Mouse (Mus musculus): Measurements from ENCODE around the gene Fam83e. TPM values are rescaled to one million over a fixed set of nuclear protein-coding genes. Genes with fewer than 3 reads are reported as not detected.

Gene Fam83e
- polyA plus RNA-seq, 2 experiments = 0.48 to 0.92 TPM

GRCm38 (mm10) chr7:45702809-45703520 lies 18.0 kb upstream of the Fam83e start:
- WGBS = 90% methylated on average over 17 of the region's 17 CpGs
- Histone ChIP-seq H3K27ac (replicated peaks; ENCODE audit: low read depth, low read length) (no peak overlapping the region), H3K4me3 (replicated peaks; ENCODE audit: low read length) (no peak overlapping the region), H3K9me3 (ENCODE audit: control insufficient read depth, low read length) (no peaks in the 10 kb centered on the region), H3K4me2 (replicated peaks; ENCODE audit: low read depth, low read length, severe bottlenecking) (peak overlapping the region; percentile 88; the same call in 1 of the 2 replicates), H3K9ac (ENCODE audit: low read depth, low read length, severe bottlenecking) (no peak overlapping the region), H3K36me3 (ENCODE audit: control insufficient read depth, insufficient read depth, low read length) (no peaks in the 10 kb centered on the region), H3K4me1 (ENCODE audit: control insufficient read depth, insufficient read depth, low read length) (peaks cover 38% of the 10 kb centered on the region), H3K27me3 (ENCODE audit: control insufficient read depth, insufficient read depth, low read length) (peaks cover 17% of the 10 kb centered on the region; the same call in 1 of the 2 replicates)
- TF ChIP-seq POLR2A (IDR thresholded peaks at IDR 0.05; ENCODE audit: borderline replicate concordance, extremely low read depth, insufficient read depth, insufficient read length) = no peak
- DNase-seq (ENCODE audit: low spot score) (no peak), ATAC-seq (ENCODE audit: low FRiP score, low read depth) (no peak)

GRCm38 (mm10) chr7:45703521-45704033 lies 17.4 kb upstream of the Fam83e start:
- ATAC-seq (ENCODE audit: low FRiP score, low read depth) (no peak), DNase-seq (ENCODE audit: low spot score) (no peak)
- TF ChIP-seq POLR2A (IDR thresholded peaks at IDR 0.05; ENCODE audit: borderline replicate concordance, extremely low read depth, insufficient read depth, insufficient read length) = no peak
- no peaks in the 10 kb centered on the region for H3K9me3 ChIP-seq (ENCODE audit: control insufficient read depth, low read length)
- peak overlapping the region; percentile 63 for H3K4me3 ChIP-seq (replicated peaks; ENCODE audit: low read length)
- H3K27ac ChIP-seq (replicated peaks; ENCODE audit: low read depth, low read length) = peak overlapping the region; percentile 67
- WGBS = 44% methylated on average over 12 of the region's 12 CpGs
- H3K4me1 ChIP-seq (ENCODE audit: control insufficient read depth, insufficient read depth, low read length) = peaks cover 44% of the 10 kb centered on the region
- H3K27me3 ChIP-seq (ENCODE audit: control insufficient read depth, insufficient read depth, low read length) = peaks cover 17% of the 10 kb centered on the region; the same call in 1 of the 2 replicates
- H3K9ac ChIP-seq (ENCODE audit: low read depth, low read length, severe bottlenecking) = peak overlapping the region; percentile 49; the same call in 1 of the 2 replicates
- peak overlapping the region; percentile 88 for H3K4me2 ChIP-seq (replicated peaks; ENCODE audit: low read depth, low read length, severe bottlenecking)
- no peaks in the 10 kb centered on the region for H3K36me3 ChIP-seq (ENCODE audit: control insufficient read depth, insufficient read depth, low read length)

GRCm38 (mm10) chr7:45704046-45704559 lies 16.9 kb upstream of the Fam83e start:
- no peak for TF ChIP-seq POLR2A (IDR thresholded peaks at IDR 0.05; ENCODE audit: borderline replicate concordance, extremely low read depth, insufficient read depth, insufficient read length)
- no peaks in the 10 kb centered on the region for H3K9me3 ChIP-seq (ENCODE audit: control insufficient read depth, low read length)
- H3K4me2 ChIP-seq (replicated peaks; ENCODE audit: low read depth, low read length, severe bottlenecking) = peak overlapping the region; percentile 88
- H3K27ac ChIP-seq (replicated peaks; ENCODE audit: low read depth, low read length) = peak overlapping the region; percentile 67
- DNase-seq (ENCODE audit: low spot score) (peak; percentile 79), ATAC-seq (ENCODE audit: low FRiP score, low read depth) (peak; percentile 27; the same call in 1 of the 2 replicates)
- peaks cover 15% of the 10 kb centered on the region; the same call in 1 of the 2 replicates for H3K27me3 ChIP-seq (ENCODE audit: control insufficient read depth, insufficient read depth, low read length)
- H3K4me3 ChIP-seq (replicated peaks; ENCODE audit: low read length) = peak overlapping the region; percentile 63
- peaks cover 44% of the 10 kb centered on the region for H3K4me1 ChIP-seq (ENCODE audit: control insufficient read depth, insufficient read depth, low read length)
- H3K36me3 ChIP-seq (ENCODE audit: control insufficient read depth, insufficient read depth, low read length) = peaks cover 3% of the 10 kb centered on the region
- H3K9ac ChIP-seq (ENCODE audit: low read depth, low read length, severe bottlenecking) = peak overlapping the region; percentile 49
- WGBS = under 1% methylated on average over 13 of the region's 13 CpGs

DNA sequence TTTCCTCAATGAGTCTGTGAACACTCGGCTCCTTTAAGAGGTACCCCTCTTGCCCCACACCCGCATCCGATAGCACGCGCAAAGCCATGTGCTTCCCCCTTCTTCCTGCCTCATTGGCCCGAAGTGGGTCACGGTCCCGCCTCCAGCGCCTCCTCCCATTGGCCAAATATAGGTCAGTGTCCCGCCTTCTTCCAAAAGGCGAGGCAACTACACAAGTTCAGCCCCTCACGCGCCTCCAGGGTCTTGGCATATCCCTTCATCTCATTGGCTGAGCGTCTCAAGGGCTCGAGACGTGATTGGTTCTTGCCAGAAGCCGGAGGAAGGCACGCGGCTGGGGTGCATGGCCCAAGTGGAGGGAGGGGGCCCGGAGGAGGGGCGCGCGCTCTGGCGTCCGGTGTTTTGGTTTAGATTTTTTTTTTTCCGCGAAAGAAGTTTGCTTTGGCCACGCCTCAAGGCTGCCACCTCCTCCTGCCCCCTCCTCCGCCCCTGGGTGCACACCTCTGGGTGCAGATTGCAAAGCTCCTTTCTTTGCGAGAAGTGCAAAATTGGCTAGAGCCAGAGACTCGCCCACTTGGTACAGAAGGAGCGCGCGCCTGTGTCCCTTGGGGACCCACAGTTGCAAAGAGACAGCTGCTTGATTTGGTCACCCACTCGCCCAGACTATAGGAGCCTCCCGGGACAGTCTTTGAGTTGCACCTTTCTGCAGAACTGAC lies 16.1 kb upstream of the Fam83e start, which contains the start of gene Dbp:
TSS of gene Dbp (plus strand) at position 359 of the 713 bp plus-strand sequence.
- Histone ChIP-seq H3K9me3 (ENCODE audit: control insufficient read depth, low read length) (no peaks in the 10 kb centered on the region), H3K9ac (ENCODE audit: low read depth, low read length, severe bottlenecking) (peak within 1 kb of the TSS; percentile 49), H3K4me2 (replicated peaks; ENCODE audit: low read depth, low read length, severe bottlenecking) (peak within 1 kb of the TSS; percentile 88), H3K27me3 (ENCODE audit: control insufficient read depth, insufficient read depth, low read length) (peaks cover 8% of the 10 kb centered on the region; the same call in 1 of the 2 replicates), H3K27ac (replicated peaks; ENCODE audit: low read depth, low read length) (peak within 1 kb of the TSS; percentile 79), H3K4me3 (replicated peaks; ENCODE audit: low read length) (peak within 1 kb of the TSS; percentile 63), H3K36me3 (ENCODE audit: control insufficient read depth, insufficient read depth, low read length) (peaks cover 9% of the 10 kb centered on the region), H3K4me1 (ENCODE audit: control insufficient read depth, insufficient read depth, low read length) (peaks cover 42% of the 10 kb centered on the region)
- DNase-seq (ENCODE audit: low spot score) (peak; percentile 99), ATAC-seq (ENCODE audit: low FRiP score, low read depth) (peak; percentile 91)
- under 1% methylated on average over 35 of the region's 36 CpGs for WGBS
- TF ChIP-seq POLR2A (IDR thresholded peaks at IDR 0.05; ENCODE audit: borderline replicate concordance, extremely low read depth, insufficient read depth, insufficient read length) = no peak

- no peak for TF ChIP-seq POLR2A (IDR thresholded peaks at IDR 0.05; ENCODE audit: borderline replicate concordance, extremely low read depth, insufficient read depth, insufficient read length)
- ATAC-seq (ENCODE audit: low FRiP score, low read depth) (no peak), DNase-seq (ENCODE audit: low spot score) (peak; percentile 20)
- Histone ChIP-seq H3K27me3 (ENCODE audit: control insufficient read depth, insufficient read depth, low read length) (0 out of 2 replicates have a peak, but pooled peaks cover 2% of the 10 kb centered on the region), H3K9me3 (ENCODE audit: control insufficient read depth, low read length) (no peaks in the 10 kb centered on the region), H3K4me2 (replicated peaks; ENCODE audit: low read depth, low read length, severe bottlenecking) (peak overlapping the region; percentile 88), H3K4me3 (replicated peaks; ENCODE audit: low read length) (peak overlapping the region; percentile 63), H3K4me1 (ENCODE audit: control insufficient read depth, insufficient read depth, low read length) (peaks cover 37% of the 10 kb centered on the region), H3K36me3 (ENCODE audit: control insufficient read depth, insufficient read depth, low read length) (peaks cover 14% of the 10 kb centered on the region), H3K27ac (replicated peaks; ENCODE audit: low read depth, low read length) (peak overlapping the region; percentile 79), H3K9ac (ENCODE audit: low read depth, low read length, severe bottlenecking) (peak overlapping the region; percentile 44; the same call in 1 of the 2 replicates)
- 2% methylated on average over 21 of the region's 21 CpGs for WGBS
Measured at GRCm38 (mm10) chr7:45705443-45705864, 15.6 kb upstream of the Fam83e start.
